Mouse (Mus musculus): ENCODE data around the gene Gga2. TPM values are rescaled to one million over a fixed set of nuclear protein-coding genes. Genes with fewer than 3 reads are reported as not detected.

Gga2 gene
- total and polyA plus RNA-seq, 3 experiments, result 26.8 to 79.0 (median 27.4) TPM

DNA sequence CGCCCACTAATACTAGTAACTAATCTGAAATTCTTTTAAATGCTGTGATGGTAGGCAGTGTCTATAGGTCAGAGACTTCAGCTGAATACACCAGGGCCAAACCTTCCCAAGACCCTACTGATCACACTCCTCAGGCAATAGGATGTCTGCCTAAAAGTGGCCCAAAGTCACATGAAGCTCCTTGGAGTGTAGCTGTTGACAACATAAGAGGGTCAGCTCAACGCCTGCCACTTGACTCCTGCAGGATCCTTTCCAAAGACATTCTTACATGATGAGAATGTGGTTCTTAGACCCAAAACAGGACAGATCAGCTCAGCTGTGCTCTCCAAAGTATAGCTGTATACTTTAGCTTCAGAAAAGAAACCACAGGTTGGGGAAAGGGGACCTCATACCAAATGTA is 78.7 kb downstream of the Gga2 start:
- no peak overlapping the region for H3K4me2 ChIP-seq (ENCODE audit: insufficient read depth, low read depth, poor library complexity, severe bottlenecking)
- dilution Hi-C loops (cut with MboI; ENCODE audit: extremely low pct_ligation_motif_present, extremely low pct_unique_long_range_greater_than_20kb, low sequenced_read_pairs) (no loop called here), in situ Hi-C loops (cut with MboI; ENCODE audit: low pct_ligation_motif_present, low pct_unique_long_range_greater_than_20kb, low sequenced_read_pairs) (no loop called here)
- peaks cover 0 to 13% of the 10 kb centered on the region in 2 experiments; a peak in 1 of 4 replicates for H3K4me1 ChIP-seq (ENCODE audit: control insufficient read depth in 1 of 2, insufficient read depth in 2 of 2)
- no peak for DNase-seq (ENCODE audit: extremely low read depth)
- no peaks in the 10 kb centered on the region for H3K9me3 ChIP-seq (replicated peaks; ENCODE audit: low read length)
- H3K36me3 ChIP-seq (replicated peaks in 1 of 2; ENCODE audit: control insufficient read depth in 1 of 2, insufficient read depth in 1 of 2, low read length in 1 of 2), result peaks cover 21 to 70% of the 10 kb centered on the region in 2 experiments
- no peaks in the 10 kb centered on the region for H3K27me3 ChIP-seq (replicated peaks)
- no peak for TF ChIP-seq CHD2 (IDR thresholded peaks at IDR 0.05; ENCODE audit: low read length)
- no peaks in the 10 kb centered on the region for H3K79me2 ChIP-seq (replicated peaks; ENCODE audit: control insufficient read depth, extremely low read depth, insufficient read depth, poor library complexity, severe bottlenecking)
- H3K4me3 ChIP-seq (replicated peaks in 1 of 3; ENCODE audit: low read depth in 2 of 3, low read length in 2 of 3, poor library complexity in 1 of 3), result no peak overlapping the region
- no peak overlapping the region for H3K27ac ChIP-seq (ENCODE audit: insufficient read depth, low read depth)
- no peak overlapping the region for H3K9ac ChIP-seq (ENCODE audit: insufficient read depth, low read depth)

DNA sequence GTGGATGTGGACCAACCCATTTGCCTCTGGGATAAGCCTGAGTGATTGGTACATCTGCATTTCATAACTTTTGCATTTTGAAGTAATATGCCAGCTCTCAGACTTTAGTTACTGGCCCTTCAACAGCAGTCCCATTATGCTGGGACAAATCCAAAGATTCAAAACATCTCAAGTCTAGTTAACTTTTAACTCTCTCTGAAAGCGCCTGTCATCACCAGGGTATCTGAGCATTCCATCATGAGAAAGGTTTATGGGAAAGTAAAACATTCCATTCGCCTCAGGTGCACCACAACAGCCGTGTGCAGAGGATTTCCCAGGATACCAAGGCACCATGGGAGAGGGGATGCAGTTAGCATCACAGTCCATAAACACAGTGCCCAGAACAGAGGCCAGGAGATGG is 79.4 kb downstream of the Gga2 start:
- H3K4me3 ChIP-seq (replicated peaks in 1 of 3; ENCODE audit: low read depth in 2 of 3, low read length in 2 of 3, poor library complexity in 1 of 3), result no peak overlapping the region
- H3K9ac ChIP-seq (ENCODE audit: insufficient read depth, low read depth), result no peak overlapping the region
- dilution Hi-C loops (cut with MboI; ENCODE audit: extremely low pct_ligation_motif_present, extremely low pct_unique_long_range_greater_than_20kb, low sequenced_read_pairs) (no loop called here), in situ Hi-C loops (cut with MboI; ENCODE audit: low pct_ligation_motif_present, low pct_unique_long_range_greater_than_20kb, low sequenced_read_pairs) (no loop called here)
- H3K9me3 ChIP-seq (replicated peaks; ENCODE audit: low read length), result no peaks in the 10 kb centered on the region
- no peak overlapping the region for H3K27ac ChIP-seq (ENCODE audit: insufficient read depth, low read depth)
- no peak for TF ChIP-seq CTCF (conservative IDR thresholded peaks at IDR 0.05 in 1 of 2, IDR thresholded peaks at IDR 0.05 in 1 of 2; ENCODE audit: low read depth in 2 of 2, low read length in 2 of 2)
- no peak for TF ChIP-seq TBP (conservative IDR thresholded peaks at IDR 0.05; ENCODE audit: low read depth, low read length)
- no peak for TF ChIP-seq USF1 (IDR thresholded peaks at IDR 0.05; ENCODE audit: low read depth, low read length)
- TF ChIP-seq KAT2A (IDR thresholded peaks at IDR 0.05; ENCODE audit: insufficient replicate concordance, low read length), result no peak
- TF ChIP-seq MXI1 (IDR thresholded peaks at IDR 0.05; ENCODE audit: low read depth, low read length), result no peak
- no peak for TF ChIP-seq ZMIZ1 (IDR thresholded peaks at IDR 0.05; ENCODE audit: low read depth, low read length)
- TF ChIP-seq JUND (conservative IDR thresholded peaks at IDR 0.05; ENCODE audit: low read depth, low read length), result no peak
- no peak for TF ChIP-seq UBTF (IDR thresholded peaks at IDR 0.05; ENCODE audit: low read depth, low read length)
- TF ChIP-seq IRF4 (IDR thresholded peaks at IDR 0.05; ENCODE audit: low read depth, low read length), result no peak
- no peak for TF ChIP-seq SMC3 (IDR thresholded peaks at IDR 0.05; ENCODE audit: low read depth, low read length)
- no peak for TF ChIP-seq NELFE (IDR thresholded peaks at IDR 0.05; ENCODE audit: low read depth, low read length)
- TF ChIP-seq BHLHE40 (IDR thresholded peaks at IDR 0.05; ENCODE audit: low read depth, low read length), result no peak
- TF ChIP-seq JUN (IDR thresholded peaks at IDR 0.05; ENCODE audit: insufficient read depth, low read depth, low read length), result no peak
- no peak for TF ChIP-seq POLR2AphosphoS2 (IDR thresholded peaks at IDR 0.05; ENCODE audit: low read depth, low read length)
- TF ChIP-seq MAZ (IDR thresholded peaks at IDR 0.05; ENCODE audit: low read depth, low read length), result no peak
- no peak for TF ChIP-seq MAX (IDR thresholded peaks at IDR 0.05; ENCODE audit: low read length)
- TF ChIP-seq EP300 (IDR thresholded peaks at IDR 0.05; ENCODE audit: low read length), result no peak
- TF ChIP-seq ZC3H11A (IDR thresholded peaks at IDR 0.05; ENCODE audit: low read depth, low read length), result no peak
- no peak for TF ChIP-seq MYC (IDR thresholded peaks at IDR 0.05; ENCODE audit: low read depth, low read length)
- H3K36me3 ChIP-seq (replicated peaks in 1 of 2; ENCODE audit: control insufficient read depth in 1 of 2, insufficient read depth in 1 of 2, low read length in 1 of 2), result peaks cover 21 to 77% of the 10 kb centered on the region in 2 experiments
- no peak overlapping the region for H3K4me2 ChIP-seq (ENCODE audit: insufficient read depth, low read depth, poor library complexity, severe bottlenecking)
- no peaks in the 10 kb centered on the region for H3K79me2 ChIP-seq (replicated peaks; ENCODE audit: control insufficient read depth, extremely low read depth, insufficient read depth, poor library complexity, severe bottlenecking)
- DNase-seq (ENCODE audit: extremely low read depth), result no peak
- peaks cover 0 to 13% of the 10 kb centered on the region in 2 experiments; a peak in 1 of 4 replicates for H3K4me1 ChIP-seq (ENCODE audit: control insufficient read depth in 1 of 2, insufficient read depth in 2 of 2)
- H3K27me3 ChIP-seq (replicated peaks), result no peaks in the 10 kb centered on the region
